In genomic region chr16:24447666-24448492, GRCm38 (mm10) we compare ENCODE assay signal across 13 mouse cellular contexts. TPM values are rescaled to one million over a fixed set of nuclear protein-coding genes. Genes with fewer than 3 reads are reported as not detected.
DNase-seq lines count a peak whose midpoint lies in the region; ATAC-seq and TF ChIP-seq lines count a peak whose summit lies in the region.
"Had no signal": no experiment of that assay in that cellular context is flagged by ENCODE, and none has a peak within 500 bp of the region (broad histone marks: within the 10 kb centered on the region; RNA-seq: fewer than 3 reads in every experiment).

No protein-coding gene starts in this region.

- peak overlapping the region; percentile 55; the same call in 1 of the 2 replicates for H3K27ac ChIP-seq in kidney, embryonic 14.5 days (ENCODE audit: low read depth, low read length)
- no peak overlapping the region for H3K27ac ChIP-seq in liver, embryonic 16.5 days (ENCODE audit: low read length)
- H3K27ac ChIP-seq: forebrain, embryonic 13.5 days; hindbrain, embryonic 15.5 days had no signal

- peaks cover 51% of the 10 kb centered on the region for H3K4me1 ChIP-seq in kidney, embryonic 14.5 days (ENCODE audit: control insufficient read depth, insufficient read depth, low read length)
- peaks cover 12% of the 10 kb centered on the region for H3K4me1 ChIP-seq in liver, embryonic 16.5 days (ENCODE audit: control insufficient read depth, low read depth, low read length)

- no peaks in the 10 kb centered on the region for H3K36me3 ChIP-seq in kidney, embryonic 14.5 days (ENCODE audit: control insufficient read depth, insufficient read depth, low read length)
- no peaks in the 10 kb centered on the region for H3K36me3 ChIP-seq in liver, embryonic 16.5 days (ENCODE audit: control insufficient read depth, insufficient read depth)
- H3K36me3 ChIP-seq: hindbrain, embryonic 15.5 days had no signal

- peak overlapping the region; percentile 8; the same call in 1 of the 2 replicates for H3K4me2 ChIP-seq in kidney, embryonic 14.5 days (replicated peaks; ENCODE audit: low read depth, low read length)
- H3K4me2 ChIP-seq in liver, embryonic 16.5 days (ENCODE audit: low read depth, low read length) = no peak overlapping the region
- H3K4me2 ChIP-seq: forebrain, embryonic 13.5 days; hindbrain, embryonic 15.5 days had no signal

- no peak overlapping the region for H3K9ac ChIP-seq in kidney, embryonic 14.5 days (ENCODE audit: low read depth, low read length)
- H3K9ac ChIP-seq in liver, embryonic 16.5 days (ENCODE audit: low read depth, low read length) = no peak overlapping the region
- H3K9ac ChIP-seq: forebrain, embryonic 13.5 days; hindbrain, embryonic 15.5 days had no signal

- POLR2A ChIA-PET in Patski (lab: Charles Lee) = no interaction called here

- no peaks in the 10 kb centered on the region for H3K27me3 ChIP-seq in kidney, embryonic 14.5 days (ENCODE audit: control insufficient read depth, insufficient read depth, low read length)
- no peaks in the 10 kb centered on the region for H3K27me3 ChIP-seq in Patski
- H3K27me3 ChIP-seq in liver, embryonic 16.5 days (ENCODE audit: control insufficient read depth, insufficient read depth, low read depth, low read length) = no peaks in the 10 kb centered on the region
- H3K27me3 ChIP-seq: forebrain, embryonic 13.5 days; hindbrain, embryonic 15.5 days had no signal

- no peak overlapping the region for H3K4me3 ChIP-seq in kidney, embryonic 14.5 days (ENCODE audit: low read length)
- no peak overlapping the region for H3K4me3 ChIP-seq in liver, embryonic 16.5 days (ENCODE audit: low read depth, low read length)
- H3K4me3 ChIP-seq: forebrain, embryonic 13.5 days; hindbrain, embryonic 15.5 days had no signal

- CTCF ChIA-PET in Patski (lab: Charles Lee) = interaction anchor here (0.9 kb wide), 1 partner anchor 25 kb away, joined by 3 read pairs; no protein-coding TSS in a partner anchor

- 0 out of 2 replicates have a peak, but pooled peaks have one; percentile 32 for ATAC-seq in cerebellum, adult (ENCODE audit: insufficient number of reproducible peaks, low FRiP score, low TSS enrichment)
- peak; percentile 65 for ATAC-seq in kidney, embryonic 14.5 days (ENCODE audit: low FRiP score, low TSS enrichment)
- ATAC-seq in Patski = peak; percentile 79
- ATAC-seq in liver, embryonic 16.5 days (ENCODE audit: low read depth) = peak; percentile 35; the same call in 1 of the 2 replicates
- ATAC-seq in activated CD4-positive, CD25-positive, alpha-beta regulatory T cell, adult 4 months = no peak
- no peak for ATAC-seq in frontal cortex, adult (ENCODE audit: low TSS enrichment)
- ATAC-seq: forebrain, embryonic 13.5 days; midbrain, embryonic 16.5 days had no signal

- DNase-seq in cerebellum, adult 11 months = no peak
- DNase-seq in kidney, adult 18-20 months = no peak
- no peak for DNase-seq in Patski (ENCODE audit: low read depth, low spot score)
- DNase-seq: B cell, adult 2 months; cerebellum, postnatal 14 days had no signal

- WGBS in kidney, embryonic 14.5 days = 43% methylated on average over 7 of the region's 7 CpGs
- WGBS in liver, embryonic 16.5 days (ENCODE audit: insufficient replicate concordance) = 28% methylated on average over 7 of the region's 7 CpGs

- no peak for TF ChIP-seq CTCF in Patski (IDR thresholded peaks at IDR 0.05)

- in situ Hi-C loops in Patski (cut with MboI; ENCODE audit: low pct_unique_long_range_greater_than_20kb) = no loop called here

- no peaks in the 10 kb centered on the region for H3K9me3 ChIP-seq in kidney, embryonic 14.5 days (ENCODE audit: control insufficient read depth, low read length)
- H3K9me3 ChIP-seq in liver, embryonic 16.5 days (replicated peaks; ENCODE audit: control insufficient read depth, low read length) = no peaks in the 10 kb centered on the region
- H3K9me3 ChIP-seq: forebrain, embryonic 13.5 days; hindbrain, embryonic 15.5 days had no signal

RNA-seq across cellular contexts. Expression of gene Lpp, which starts 54.6 kb away (rescaled TPM):
- 36.9 and 49.2 TPM in 2 replicates for polyA plus RNA-seq in kidney, embryonic 14.5 days (2014; fragmentation: Nextera tagmentation; extraction: Ambion mirVana)
- 28.3 TPM for polyA plus RNA-seq in Patski (2021)
- polyA plus RNA-seq in liver, embryonic 16.5 days (2015; fragmentation: Nextera tagmentation; extraction: Ambion mirVana) = 8.5 and 10.3 TPM in 2 replicates
- 10 to 100 TPM; 15.5 to 16.8 TPM for polyA plus RNA-seq in activated CD4-positive, CD25-positive, alpha-beta regulatory T cell, adult 4 months (2017; shearing (Covaris generic))

Comparison
In these comparisons a context has a peak if more than half of its experiments do, and no peak if none do; other contexts are left out.
1. ATAC-seq: peak in cerebellum, adult (single experiment), kidney, embryonic 14.5 days (single experiment), Patski (single experiment) and liver, embryonic 16.5 days (single experiment); none in activated CD4-positive, CD25-positive, alpha-beta regulatory T cell, adult 4 months (single experiment) and frontal cortex, adult (single experiment).